Mouse (Mus musculus) embryonic fibroblast, embryonic 13.5 days (primary cell): ENCODE measurements at regions not wholly inside any gene's neighbourhood (a gene's known extent, or its start where the extent isn't known, plus 50 kb on each side); places are given as distances from the start of the nearest gene placed in this dataset.

ENCODE experiments used
- CTCF ChIP-seq: IDR thresholded peaks from 2 replicates; pipeline ENCODE4 v1.5.1; 2011; ENCODE audit warnings: mild to moderate bottlenecking, control low read depth, low read length, moderate library complexity, borderline replicate concordance; ENCODE audit not compliant: insufficient read depth
- POLR2A ChIP-seq: IDR thresholded peaks from 2 replicates; pipeline ENCODE4 v1.6.1; 2011; ENCODE audit warnings: low read depth, mild to moderate bottlenecking, control low read depth, low read length, moderate library complexity

GRCm38 (mm10) chr3:149796123-149796522 lies 805.8 kb upstream of the Adgrl2 start:
- TF ChIP-seq CTCF, result no peak
- no peak for TF ChIP-seq POLR2A
